Mouse (Mus musculus): Measurements from ENCODE around the gene Rab26.

DNA sequence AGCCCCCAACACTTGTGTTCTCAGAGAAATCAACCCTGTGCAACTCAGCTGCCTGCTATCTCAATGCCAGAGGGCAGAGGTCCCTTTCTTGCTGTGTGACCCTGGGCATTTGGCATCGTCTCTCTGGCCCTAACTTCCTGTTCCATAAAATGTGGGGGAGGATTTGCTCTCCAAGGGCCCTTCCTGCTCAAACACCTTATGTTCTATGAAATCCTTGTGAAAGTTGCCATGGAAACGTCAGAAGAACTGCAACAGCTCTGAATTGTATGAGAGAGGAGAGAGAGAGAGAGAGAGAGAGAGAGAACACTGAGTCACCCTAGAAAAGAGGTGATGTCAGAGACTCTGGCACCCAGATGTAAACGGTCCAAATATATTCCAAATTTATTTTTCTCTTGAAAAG, 3.5 kb upstream of the Rab26 start:
- TF ChIP-seq CTCF (IDR thresholded peaks at IDR 0.05; ENCODE audit: control insufficient read depth, insufficient read depth, insufficient replicate concordance, low read depth, low read length) (no peak), POLR2A (IDR thresholded peaks at IDR 0.05; ENCODE audit: control insufficient read depth, low read depth, low read length) (no peak)

Measured in testis, adult 2 months (tissue).